Mouse (Mus musculus) neural tube, embryonic 14.5 days (tissue): ENCODE results near the gene Smim11. TPM values are rescaled to one million over a fixed set of nuclear protein-coding genes. Genes with fewer than 3 reads are reported as not detected.
A peak's percentile ranks its signal among the peaks of the same experiment; 100 is the strongest.

Experiments used
- ATAC-seq: fragments of 200-750 bp; cut with Nextera tagmentation; 2 replicates; pipeline ENCODE4 v1.8.0; 2017; ENCODE audit warnings: low read depth, mild to moderate bottlenecking, moderate TSS enrichment, moderate library complexity
- H3K27ac ChIP-seq: fragments of 300-500 bp; sonication (generic); 2 replicates; pipeline ENCODE4 v1.5.1; 2014; ENCODE audit warnings: low read depth, mild to moderate bottlenecking, control low read depth, low read length, moderate library complexity, mixed read lengths
- H3K27me3 ChIP-seq: fragments of 300-500 bp; sonication (generic); 2 replicates; pipeline ENCODE4 v1.6.1; 2014; ENCODE audit warnings: low read length; ENCODE audit not compliant: control insufficient read depth, insufficient read depth
- H3K36me3 ChIP-seq: fragments of 300-500 bp; sonication (generic); 2 replicates; pipeline ENCODE4 v1.6.1; 2014; ENCODE audit warnings: low read length, mixed read lengths; ENCODE audit not compliant: control insufficient read depth, insufficient read depth
- H3K4me1 ChIP-seq: fragments of 300-500 bp; sonication (generic); 2 replicates; pipeline ENCODE4 v1.6.1; 2014; ENCODE audit warnings: low read length; ENCODE audit not compliant: control insufficient read depth, insufficient read depth
- H3K4me2 ChIP-seq: fragments of 300-500 bp; sonication (generic); 2 replicates; pipeline ENCODE4 v1.6.1; 2014; ENCODE audit warnings: mild to moderate bottlenecking, low read depth, low read length, control low read depth
- H3K4me3 ChIP-seq: fragments of 300-500 bp; sonication (generic); 2 replicates; pipeline ENCODE4 v1.5.1; 2014; ENCODE audit warnings: low read depth, low read length, control low read depth, mixed read lengths
- H3K9ac ChIP-seq: fragments of 300-500 bp; sonication (generic); replicated peaks from 2 replicates; pipeline ENCODE4 v1.6.1; 2014; ENCODE audit warnings: low read depth, mild to moderate bottlenecking, control low read depth, low read length, mixed read lengths
- H3K9me3 ChIP-seq: fragments of 300-500 bp; sonication (generic); 2 replicates; pipeline ENCODE4 v1.6.1; 2016; ENCODE audit warnings: low read length; ENCODE audit not compliant: control insufficient read depth
- WGBS: fragments of 180-500 bp; shearing (Covaris S2); extraction: QIAGEN DNeasy Blood & Tissue Kit; methylation state at CpG from one replicate; pipeline ENCODE4 v1.1.7; 2014; 5-methylcytosine and 5-hydroxymethylcytosine counted together
- polyA plus RNA-seq: library from polyadenylated mRNA; unstranded; fragments of >200 nt; fragmentation: Nextera tagmentation; extraction: Ambion mirVana; gene quantifications from 2 replicates; pipeline ENCODE4 v1.2.1, GENCODE M21; 2014

Gene Smim11
- polyA plus RNA-seq, 1 experiment from 2014 or later: 58.0 TPM

DNA sequence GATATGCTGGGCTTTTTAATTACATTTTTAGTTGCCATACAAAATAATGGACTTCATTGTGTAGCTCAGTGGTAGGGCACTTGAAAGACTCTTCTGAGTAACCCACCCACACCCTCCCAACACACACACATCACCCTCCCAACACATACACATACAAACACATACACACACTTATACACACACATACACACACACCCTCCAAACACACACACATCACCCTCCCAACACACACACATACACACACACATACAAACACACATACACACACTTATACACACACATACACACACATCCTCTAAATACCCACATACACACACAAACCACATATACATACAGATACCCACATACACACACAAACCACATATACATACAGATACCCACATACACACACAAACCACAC is 11.0 kb upstream of the Smim11 start:
- Histone ChIP-seq H3K9ac (no peak overlapping the region), H3K4me2 (no peak overlapping the region), H3K36me3 (no peaks in the 10 kb centered on the region), H3K4me1 (no peaks in the 10 kb centered on the region), H3K9me3 (no peaks in the 10 kb centered on the region), H3K27me3 (no peaks in the 10 kb centered on the region), H3K27ac (no peak overlapping the region), H3K4me3 (no peak overlapping the region)
- ATAC-seq: no peak

DNA sequence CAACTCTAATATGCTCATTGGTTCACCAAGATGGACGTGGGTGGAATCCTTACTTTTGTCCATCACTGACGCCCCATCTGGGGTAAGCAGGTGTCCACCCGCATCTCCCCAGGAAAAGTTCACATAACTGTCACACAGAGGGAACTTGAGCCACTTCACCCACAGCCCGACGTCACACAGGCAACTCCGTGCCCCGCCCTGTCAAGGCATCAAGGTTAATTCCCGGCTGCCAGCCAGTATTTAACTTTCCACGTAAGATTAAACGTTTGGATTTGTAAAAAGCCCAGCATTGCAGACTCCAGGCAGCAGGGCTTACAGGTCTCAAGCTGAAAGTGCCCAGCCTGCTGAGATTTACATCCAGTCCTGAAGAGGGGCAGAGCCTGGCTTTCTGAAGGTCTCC is 9.0 kb upstream of the Smim11 start, which contains the start of gene Kcne2:
Gene Kcne2 (plus strand): TSS at position 289 of the 400 bp plus-strand sequence.
- Histone ChIP-seq H3K4me3 (no peak within 1 kb of the TSS), H3K27ac (no peak within 1 kb of the TSS), H3K36me3 (no peaks in the 10 kb centered on the region), H3K9me3 (no peaks in the 10 kb centered on the region), H3K27me3 (no peaks in the 10 kb centered on the region), H3K4me2 (no peak within 1 kb of the TSS), H3K4me1 (no peaks in the 10 kb centered on the region), H3K9ac (no peak within 1 kb of the TSS)
- WGBS: 78% methylated on average over 10 of the region's 10 CpGs
- no peak for ATAC-seq

DNA sequence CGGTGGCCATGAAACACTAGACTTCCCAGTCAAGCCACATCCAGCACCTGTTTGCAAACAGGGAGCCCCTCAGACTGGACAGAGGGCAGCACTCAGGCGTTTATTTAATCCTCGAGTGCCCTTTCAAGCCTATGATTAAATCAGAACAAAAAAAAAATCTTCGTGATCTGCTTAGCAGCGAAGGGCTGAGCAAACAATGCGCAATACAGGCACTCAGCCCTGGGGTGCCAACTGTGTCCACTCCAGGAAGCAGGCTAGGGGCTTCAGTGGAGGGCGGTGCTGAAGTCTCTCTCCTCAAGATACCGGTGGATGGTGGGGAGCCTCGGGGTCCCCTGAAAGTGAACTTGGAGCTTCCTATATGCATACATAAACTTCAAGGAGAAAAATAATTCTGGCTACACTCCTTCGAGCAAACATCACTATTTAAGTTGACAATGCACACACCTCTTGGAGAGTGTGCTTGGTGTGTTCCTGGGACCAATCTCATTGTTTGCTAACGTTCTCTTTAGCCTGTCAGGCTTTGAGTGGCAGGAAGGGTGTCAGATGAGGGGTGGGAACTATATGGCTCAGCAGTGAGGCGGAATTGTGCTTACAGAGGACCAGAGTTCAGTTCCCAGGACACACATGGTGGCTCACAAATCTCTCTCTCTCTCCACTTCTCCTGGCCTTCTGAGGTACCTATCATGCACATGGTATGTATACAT is 6.7 kb upstream of the Smim11 start:
- 69% methylated on average over 12 of the region's 12 CpGs for WGBS
- no peak for ATAC-seq
- no peaks in the 10 kb centered on the region for H3K36me3 ChIP-seq
- no peaks in the 10 kb centered on the region for H3K27me3 ChIP-seq
- H3K4me3 ChIP-seq: no peak overlapping the region
- H3K9me3 ChIP-seq: no peaks in the 10 kb centered on the region
- no peaks in the 10 kb centered on the region for H3K4me1 ChIP-seq
- H3K9ac ChIP-seq: no peak overlapping the region
- no peak overlapping the region for H3K4me2 ChIP-seq
- H3K27ac ChIP-seq: no peak overlapping the region

DNA sequence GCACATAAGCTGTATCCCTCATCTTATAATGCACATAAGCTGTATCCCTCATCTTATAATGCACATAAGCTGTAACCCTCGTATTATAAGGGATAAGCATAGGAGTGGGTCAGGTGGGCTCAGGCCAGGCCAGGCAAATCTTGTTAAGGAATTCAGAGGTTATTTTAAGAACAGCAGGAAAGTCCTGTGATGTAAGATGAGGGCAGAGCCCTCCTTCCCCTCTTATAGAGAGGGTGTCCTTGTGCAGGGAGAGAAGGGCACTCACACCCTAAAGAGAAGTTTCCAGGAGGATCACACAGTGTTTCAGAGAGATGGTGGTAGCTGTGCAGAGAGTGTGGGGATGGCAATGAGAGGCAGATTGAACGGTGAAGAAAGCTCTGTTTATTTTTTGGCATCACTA is 5.8 kb upstream of the Smim11 start:
- H3K9ac ChIP-seq: no peak overlapping the region
- no peaks in the 10 kb centered on the region for H3K36me3 ChIP-seq
- no peaks in the 10 kb centered on the region for H3K9me3 ChIP-seq
- 80% methylated on average over 2 of the region's 2 CpGs for WGBS
- no peaks in the 10 kb centered on the region for H3K27me3 ChIP-seq
- H3K4me3 ChIP-seq: no peak overlapping the region
- H3K4me1 ChIP-seq: no peaks in the 10 kb centered on the region
- ATAC-seq: no peak
- no peak overlapping the region for H3K27ac ChIP-seq
- no peak overlapping the region for H3K4me2 ChIP-seq

DNA sequence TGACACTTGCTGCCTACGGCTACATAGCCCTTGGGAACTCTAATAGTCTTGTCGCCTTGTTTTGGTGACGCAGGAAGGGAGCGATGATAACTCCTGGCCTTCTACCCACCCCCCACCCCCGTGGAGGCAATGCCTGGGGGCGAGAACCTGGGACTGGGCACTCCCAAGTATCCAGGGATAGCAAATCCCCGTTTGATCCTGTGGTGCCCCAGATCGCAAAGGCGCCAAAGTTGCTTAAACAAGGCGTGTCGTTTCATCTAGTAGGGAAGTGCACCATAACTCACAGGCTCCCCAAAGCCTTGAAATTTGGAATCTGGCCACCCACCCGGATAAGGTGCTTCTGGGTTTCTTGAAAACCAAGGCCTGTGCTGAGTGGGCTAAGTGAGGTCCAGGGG is 323 bp downstream of the Smim11 start:
- Histone ChIP-seq H3K4me3 (peak overlapping the region; percentile 70), H3K36me3 (0 out of 2 replicates have a peak, but pooled peaks cover 6% of the 10 kb centered on the region), H3K9ac (peak overlapping the region; percentile 80), H3K27me3 (no peaks in the 10 kb centered on the region), H3K9me3 (no peaks in the 10 kb centered on the region), H3K27ac (peak overlapping the region; percentile 13), H3K4me1 (peaks cover 11% of the 10 kb centered on the region), H3K4me2 (peak overlapping the region; percentile 96)
- under 1% methylated on average over 12 of the region's 12 CpGs for WGBS
- peak; percentile 62; the same call in 1 of the 2 replicates for ATAC-seq

DNA sequence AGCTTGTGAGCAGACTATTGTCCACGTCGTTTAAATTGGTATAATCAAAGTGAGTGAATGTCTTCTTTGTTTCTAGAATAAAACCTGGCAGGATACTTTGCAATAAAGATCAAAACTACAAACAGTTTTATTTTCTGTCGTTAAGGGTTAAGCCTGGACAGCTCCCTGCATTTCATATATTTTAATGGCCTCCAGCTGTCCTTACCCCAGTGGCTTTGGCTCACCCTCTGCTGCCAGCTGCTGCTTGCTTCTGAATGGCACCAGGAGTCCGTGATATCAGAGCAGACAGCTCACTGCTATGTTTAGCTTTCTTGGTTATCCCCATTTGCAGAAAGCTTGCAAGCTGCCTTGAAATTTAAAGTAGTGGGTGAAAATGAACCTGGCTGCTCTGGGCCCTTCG is 903 bp downstream of the Smim11 start:
- H3K9ac ChIP-seq: peak overlapping the region; percentile 80
- H3K4me3 ChIP-seq: peak overlapping the region; percentile 70
- peaks cover 11% of the 10 kb centered on the region for H3K4me1 ChIP-seq
- ATAC-seq: peak; percentile 36; the same call in 1 of the 2 replicates
- H3K9me3 ChIP-seq: no peaks in the 10 kb centered on the region
- peak overlapping the region; percentile 96 for H3K4me2 ChIP-seq
- peak overlapping the region; percentile 13; the same call in 1 of the 2 replicates for H3K27ac ChIP-seq
- peaks cover 11% of the 10 kb centered on the region; the same call in 1 of the 2 replicates for H3K36me3 ChIP-seq
- 23% methylated on average over 5 of the region's 5 CpGs for WGBS
- H3K27me3 ChIP-seq: no peaks in the 10 kb centered on the region

DNA sequence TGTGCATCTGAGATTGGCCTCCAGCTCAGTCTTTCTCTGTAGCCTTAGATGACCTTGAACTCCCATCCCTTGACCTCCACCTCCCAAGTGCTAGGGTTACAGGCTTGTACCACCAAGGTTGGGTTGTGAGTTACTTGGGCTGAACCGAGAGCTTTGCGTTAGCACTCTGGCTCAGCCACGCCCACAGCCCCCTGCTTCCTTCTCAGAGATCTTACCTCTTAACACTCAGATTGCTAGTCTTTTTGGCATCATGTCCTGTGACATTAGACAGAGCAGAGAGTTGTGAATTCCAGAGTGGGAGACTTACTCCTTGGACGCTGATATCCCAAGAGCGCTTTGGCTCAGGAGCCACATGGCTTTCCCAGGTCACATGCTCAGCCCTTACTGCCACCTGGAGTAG is 1.4 kb downstream of the Smim11 start:
- WGBS: 68% methylated on average over 5 of the region's 5 CpGs
- Histone ChIP-seq H3K36me3 (peaks cover 15% of the 10 kb centered on the region; the same call in 1 of the 2 replicates), H3K27me3 (no peaks in the 10 kb centered on the region), H3K9me3 (no peaks in the 10 kb centered on the region), H3K4me1 (peaks cover 11% of the 10 kb centered on the region), H3K4me2 (peak overlapping the region; percentile 96; the same call in 1 of the 2 replicates), H3K9ac (no peak overlapping the region), H3K4me3 (no peak overlapping the region), H3K27ac (0 out of 2 replicates have a peak overlapping the region, but pooled peaks have one; percentile 13)
- no peak for ATAC-seq

DNA sequence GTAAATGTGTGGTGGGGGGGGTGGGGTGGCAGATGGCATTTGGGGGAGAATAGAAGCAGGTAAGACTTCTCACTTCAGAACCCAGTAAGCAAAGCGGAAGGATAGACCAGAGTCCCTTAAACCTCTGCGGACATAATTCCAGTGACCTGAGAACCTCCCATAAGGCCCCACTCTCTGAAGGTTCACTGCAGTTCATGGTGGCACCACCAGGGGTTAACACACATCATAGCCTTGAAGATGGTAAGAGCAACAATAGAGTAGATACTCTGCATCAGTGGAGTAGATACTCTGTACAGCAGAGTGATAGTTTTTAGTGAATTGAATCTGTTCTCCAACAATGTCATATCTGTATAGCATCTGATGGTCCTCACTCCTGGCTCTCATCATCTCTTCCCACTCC is 4.4 kb downstream of the Smim11 start:
- WGBS: 93% methylated on average over 2 of the region's 2 CpGs

DNA sequence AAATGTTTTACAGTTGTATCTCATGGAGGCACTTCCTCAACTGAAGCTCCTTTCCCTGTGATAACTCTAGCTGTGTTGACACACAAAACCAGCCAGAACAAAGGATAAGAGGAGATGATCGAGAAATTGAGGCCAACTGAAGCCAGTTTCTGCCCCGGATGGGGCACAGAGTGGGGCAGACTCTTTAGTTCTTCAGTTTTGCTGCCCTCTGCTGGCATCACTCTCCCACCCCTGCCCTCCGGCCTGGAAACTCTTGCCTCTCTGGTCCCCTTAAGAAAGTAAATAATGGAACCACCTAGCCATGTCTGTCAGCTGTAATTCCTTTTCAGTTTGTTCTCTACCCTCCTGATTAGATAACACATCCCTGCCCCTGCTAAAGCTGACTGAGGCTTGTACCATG is 6.9 kb downstream of the Smim11 start:
- no peak overlapping the region for H3K4me3 ChIP-seq
- H3K4me2 ChIP-seq: no peak overlapping the region
- ATAC-seq: no peak
- H3K9ac ChIP-seq: no peak overlapping the region
- H3K36me3 ChIP-seq: peaks cover 44% of the 10 kb centered on the region; the same call in 1 of the 2 replicates
- no peaks in the 10 kb centered on the region for H3K4me1 ChIP-seq
- H3K27ac ChIP-seq: no peak overlapping the region
- 83% methylated on average over 3 of the region's 3 CpGs for WGBS
- H3K9me3 ChIP-seq: no peaks in the 10 kb centered on the region
- no peaks in the 10 kb centered on the region for H3K27me3 ChIP-seq

More for the DNA sequence above, 4.4 kb downstream of the Smim11 start:
- H3K27ac ChIP-seq: no peak overlapping the region
- H3K4me1 ChIP-seq: peaks cover 11% of the 10 kb centered on the region
- no peak overlapping the region for H3K4me2 ChIP-seq
- no peaks in the 10 kb centered on the region for H3K27me3 ChIP-seq
- no peak for ATAC-seq
- no peak overlapping the region for H3K9ac ChIP-seq
- no peak overlapping the region for H3K4me3 ChIP-seq
- peaks cover 29% of the 10 kb centered on the region; the same call in 1 of the 2 replicates for H3K36me3 ChIP-seq
- no peaks in the 10 kb centered on the region for H3K9me3 ChIP-seq
